Mouse (Mus musculus): ENCODE results near the gene Itpripl1. TPM values are rescaled to one million over a fixed set of nuclear protein-coding genes. Genes with fewer than 3 reads are reported as not detected.

The Itpripl1 gene
- total and polyA plus RNA-seq, 3 experiments, result 19.7 to 30.6 (median 23.4) TPM

DNA sequence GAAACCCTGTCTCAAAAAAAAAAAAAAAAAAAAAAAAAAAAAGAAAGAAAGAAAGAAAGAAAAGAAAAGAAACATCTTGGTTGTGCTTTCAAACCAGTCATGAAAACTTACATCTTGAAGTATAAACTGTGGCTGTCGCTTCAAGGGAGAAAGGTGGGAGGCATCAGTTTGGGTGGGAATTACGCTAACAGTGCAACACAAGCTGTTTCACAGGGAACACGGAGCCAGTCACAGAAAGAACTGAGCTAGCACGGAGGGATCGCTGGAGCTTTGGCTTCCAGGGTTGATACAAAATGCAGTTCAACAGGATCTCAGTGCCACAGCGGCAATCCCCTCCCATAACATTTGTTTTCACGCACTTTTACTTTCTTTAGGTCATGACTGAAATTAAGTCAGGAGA lies 3.2 kb downstream of the Itpripl1 start:
- Histone ChIP-seq H3K4me2 (ENCODE audit: insufficient read depth, low read depth, poor library complexity, severe bottlenecking) (no peak overlapping the region), H3K9me3 (replicated peaks; ENCODE audit: low read length) (peaks cover 9% of the 10 kb centered on the region), H3K4me3 (replicated peaks in 1 of 3; ENCODE audit: low read depth in 2 of 3, low read length in 2 of 3, poor library complexity in 1 of 3) (no peak overlapping the region), H3K4me1 (ENCODE audit: control insufficient read depth in 1 of 2, insufficient read depth in 2 of 2) (peaks cover 19 to 61% of the 10 kb centered on the region in 2 experiments), H3K27ac (ENCODE audit: insufficient read depth, low read depth) (no peak overlapping the region), H3K36me3 (replicated peaks in 1 of 2; ENCODE audit: control insufficient read depth in 1 of 2, insufficient read depth in 1 of 2, low read length in 1 of 2) (peaks cover 19 to 43% of the 10 kb centered on the region in 2 experiments), H3K9ac (ENCODE audit: insufficient read depth, low read depth) (no peak overlapping the region), H3K27me3 (replicated peaks) (no peaks in the 10 kb centered on the region), H3K79me2 (replicated peaks; ENCODE audit: control insufficient read depth, extremely low read depth, insufficient read depth, poor library complexity, severe bottlenecking) (peaks cover 15% of the 10 kb centered on the region)
- DNase-seq (ENCODE audit: extremely low read depth), result no peak
- dilution Hi-C loops (cut with MboI; ENCODE audit: extremely low pct_ligation_motif_present, extremely low pct_unique_long_range_greater_than_20kb, low sequenced_read_pairs), result no loop called here
- TF ChIP-seq ELF1 (IDR thresholded peaks at IDR 0.05; ENCODE audit: low read depth, low read length), result no peak
- in situ Hi-C loops (cut with MboI; ENCODE audit: low pct_ligation_motif_present, low pct_unique_long_range_greater_than_20kb, low sequenced_read_pairs), result no loop called here

DNA sequence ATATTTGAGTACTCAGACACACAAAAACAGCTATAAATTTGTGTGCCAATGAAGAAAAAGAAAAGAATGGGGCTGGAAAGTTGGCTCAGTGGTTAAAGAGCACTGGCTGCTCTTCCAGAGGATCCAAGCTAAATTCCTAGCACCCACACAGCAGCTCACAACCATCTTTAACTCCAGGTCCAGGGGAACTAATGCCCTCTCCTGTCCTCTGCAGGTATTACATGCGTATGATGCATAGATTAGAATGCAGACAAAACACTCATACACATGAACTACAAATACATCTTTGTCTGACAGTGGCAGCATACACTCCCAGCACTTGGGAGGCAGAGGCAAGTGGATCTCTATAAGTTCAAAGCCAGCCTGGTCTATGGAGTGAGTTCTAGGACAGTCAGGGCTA lies 3.6 kb downstream of the Itpripl1 start:
- dilution Hi-C loops (cut with MboI; ENCODE audit: extremely low pct_ligation_motif_present, extremely low pct_unique_long_range_greater_than_20kb, low sequenced_read_pairs), result no loop called here
- in situ Hi-C loops (cut with MboI; ENCODE audit: low pct_ligation_motif_present, low pct_unique_long_range_greater_than_20kb, low sequenced_read_pairs), result no loop called here
- H3K27me3 ChIP-seq (replicated peaks), result no peaks in the 10 kb centered on the region
- peaks cover 9% of the 10 kb centered on the region for H3K9me3 ChIP-seq (replicated peaks; ENCODE audit: low read length)
- TF ChIP-seq CTCF (conservative IDR thresholded peaks at IDR 0.05 in 1 of 2, IDR thresholded peaks at IDR 0.05 in 1 of 2; ENCODE audit: low read depth in 2 of 2, low read length in 2 of 2) (peak in 1 of 2 experiments; percentile 23; a peak in 1 of 4 replicates), EP300 (IDR thresholded peaks at IDR 0.05; ENCODE audit: low read length) (no peak)
- no peak overlapping the region for H3K4me3 ChIP-seq (replicated peaks in 1 of 3; ENCODE audit: low read depth in 2 of 3, low read length in 2 of 3, poor library complexity in 1 of 3)
- no peak overlapping the region for H3K4me2 ChIP-seq (ENCODE audit: insufficient read depth, low read depth, poor library complexity, severe bottlenecking)
- peaks cover 15% of the 10 kb centered on the region for H3K79me2 ChIP-seq (replicated peaks; ENCODE audit: control insufficient read depth, extremely low read depth, insufficient read depth, poor library complexity, severe bottlenecking)
- no peak overlapping the region for H3K27ac ChIP-seq (ENCODE audit: insufficient read depth, low read depth)
- H3K4me1 ChIP-seq (ENCODE audit: control insufficient read depth in 1 of 2, insufficient read depth in 2 of 2), result peaks cover 19 to 63% of the 10 kb centered on the region in 2 experiments
- H3K9ac ChIP-seq (ENCODE audit: insufficient read depth, low read depth), result no peak overlapping the region
- no peak for DNase-seq (ENCODE audit: extremely low read depth)
- peaks cover 19 to 43% of the 10 kb centered on the region in 2 experiments for H3K36me3 ChIP-seq (replicated peaks in 1 of 2; ENCODE audit: control insufficient read depth in 1 of 2, insufficient read depth in 1 of 2, low read length in 1 of 2)

DNA sequence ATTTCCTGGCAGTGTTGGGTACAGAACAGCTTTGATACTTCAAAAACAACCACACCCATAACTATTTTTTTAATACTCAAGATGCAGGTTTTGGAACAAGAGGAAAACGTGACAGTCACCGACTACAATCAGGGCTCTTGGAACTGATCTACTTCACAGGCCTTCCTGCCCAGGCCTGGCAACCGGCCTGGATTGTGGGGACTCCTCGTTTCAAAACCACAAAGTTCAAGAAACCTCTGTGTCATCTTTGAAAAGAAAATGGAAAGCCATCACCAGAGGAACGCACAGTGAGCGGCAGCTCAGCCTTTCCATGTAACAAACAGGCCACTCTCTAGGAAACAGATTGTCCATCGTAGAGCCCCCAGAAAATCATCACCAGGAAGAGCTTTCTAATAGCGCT lies 4.1 kb downstream of the Itpripl1 start:
- Histone ChIP-seq H3K79me2 (replicated peaks; ENCODE audit: control insufficient read depth, extremely low read depth, insufficient read depth, poor library complexity, severe bottlenecking) (peaks cover 15% of the 10 kb centered on the region), H3K27me3 (replicated peaks) (no peaks in the 10 kb centered on the region), H3K4me1 (ENCODE audit: control insufficient read depth in 1 of 2, insufficient read depth in 2 of 2) (peaks cover 18 to 61% of the 10 kb centered on the region in 2 experiments), H3K27ac (ENCODE audit: insufficient read depth, low read depth) (no peak overlapping the region), H3K4me3 (replicated peaks in 1 of 3; ENCODE audit: low read depth in 2 of 3, low read length in 2 of 3, poor library complexity in 1 of 3) (no peak overlapping the region), H3K36me3 (replicated peaks in 1 of 2; ENCODE audit: control insufficient read depth in 1 of 2, insufficient read depth in 1 of 2, low read length in 1 of 2) (peaks cover 19 to 43% of the 10 kb centered on the region in 2 experiments), H3K9me3 (replicated peaks; ENCODE audit: low read length) (peaks cover 9% of the 10 kb centered on the region), H3K4me2 (ENCODE audit: insufficient read depth, low read depth, poor library complexity, severe bottlenecking) (no peak overlapping the region), H3K9ac (ENCODE audit: insufficient read depth, low read depth) (no peak overlapping the region)
- in situ Hi-C loops (cut with MboI; ENCODE audit: low pct_ligation_motif_present, low pct_unique_long_range_greater_than_20kb, low sequenced_read_pairs), result no loop called here
- no peak for TF ChIP-seq EP300 (IDR thresholded peaks at IDR 0.05; ENCODE audit: low read length)
- TF ChIP-seq RCOR1 (conservative IDR thresholded peaks at IDR 0.05; ENCODE audit: low read depth, low read length), result no peak
- TF ChIP-seq TBP (conservative IDR thresholded peaks at IDR 0.05; ENCODE audit: low read depth, low read length), result no peak
- no peak for TF ChIP-seq MAX (IDR thresholded peaks at IDR 0.05; ENCODE audit: low read length)
- TF ChIP-seq JUN (IDR thresholded peaks at IDR 0.05; ENCODE audit: insufficient read depth, low read depth, low read length), result no peak
- TF ChIP-seq E2F4 (IDR thresholded peaks at IDR 0.05; ENCODE audit: insufficient replicate concordance, low read depth, low read length), result no peak
- TF ChIP-seq HCFC1 (IDR thresholded peaks at IDR 0.05; ENCODE audit: low read depth, low read length), result no peak
- TF ChIP-seq MXI1 (IDR thresholded peaks at IDR 0.05; ENCODE audit: low read depth, low read length), result no peak
- no peak for TF ChIP-seq POLR2A (IDR thresholded peaks at IDR 0.05; ENCODE audit: low read depth, low read length)
- no peak for TF ChIP-seq USF1 (IDR thresholded peaks at IDR 0.05; ENCODE audit: low read depth, low read length)
- no peak for TF ChIP-seq PAX5 (IDR thresholded peaks at IDR 0.05; ENCODE audit: low read length)
- TF ChIP-seq USF2 (conservative IDR thresholded peaks at IDR 0.05; ENCODE audit: low read depth, low read length), result no peak
- no peak for TF ChIP-seq CTCF (conservative IDR thresholded peaks at IDR 0.05 in 1 of 2, IDR thresholded peaks at IDR 0.05 in 1 of 2; ENCODE audit: low read depth in 2 of 2, low read length in 2 of 2)
- TF ChIP-seq MEF2A (IDR thresholded peaks at IDR 0.05; ENCODE audit: borderline replicate concordance, low read depth, low read length), result no peak
- TF ChIP-seq CHD2 (IDR thresholded peaks at IDR 0.05; ENCODE audit: low read length), result no peak
- no peak for TF ChIP-seq SIN3A (IDR thresholded peaks at IDR 0.05; ENCODE audit: low read length)
- no peak for TF ChIP-seq GABPA (IDR thresholded peaks at IDR 0.05; ENCODE audit: insufficient replicate concordance, low read depth, low read length)
- no peak for TF ChIP-seq NELFE (IDR thresholded peaks at IDR 0.05; ENCODE audit: low read depth, low read length)
- dilution Hi-C loops (cut with MboI; ENCODE audit: extremely low pct_ligation_motif_present, extremely low pct_unique_long_range_greater_than_20kb, low sequenced_read_pairs), result no loop called here
- no peak for DNase-seq (ENCODE audit: extremely low read depth)
